ENCODE assay signal across 24 mouse cellular contexts in genomic region chr5:143505545-143505944, GRCm38 (mm10).
"Had no signal": no experiment of that assay in that cellular context is flagged by ENCODE, and none has a peak within 500 bp of the region (broad histone marks: within the 10 kb centered on the region; RNA-seq: fewer than 3 reads in every experiment).

No protein-coding gene starts in this region.

- DNase-seq: gastrocnemius, adult 2 months; gastrocnemius, postnatal 10 days; gastrocnemius, postnatal 25 days; heart, adult 18-20 months; heart, postnatal 14 days; heart, postnatal 36 days; kidney, adult 18-20 months; kidney, adult 8-10 months; kidney, postnatal 10 days; kidney, postnatal 25 days; kidney, postnatal 4 days had no signal

- H3K27me3 ChIP-seq: heart, embryonic 13.5 days; heart, embryonic 15.5 days; hindbrain, embryonic 13.5 days; hindbrain, embryonic 15.5 days; intestine, embryonic 15.5 days; limb, embryonic 13.5 days; limb, embryonic 15.5 days; liver, embryonic 12.5 days had no signal

- H3K4me3 ChIP-seq: gastrocnemius, adult 2 months; heart, embryonic 13.5 days; heart, embryonic 15.5 days; hindbrain, embryonic 13.5 days; hindbrain, embryonic 15.5 days; intestine, embryonic 15.5 days; layer of hippocampus, adult 2 months; left cerebral cortex, adult 2 months; limb, embryonic 13.5 days; limb, embryonic 15.5 days; liver, embryonic 12.5 days had no signal

- ATAC-seq: hindbrain, postnatal 0 days; intestine, embryonic 15.5 days; intestine, postnatal 0 days; liver, embryonic 12.5 days had no signal

- H3K27ac ChIP-seq: gastrocnemius, adult 2 months; heart, embryonic 13.5 days; heart, embryonic 15.5 days; hindbrain, embryonic 13.5 days; hindbrain, embryonic 15.5 days; hindbrain, postnatal 0 days; intestine, embryonic 15.5 days; layer of hippocampus, adult 2 months; left cerebral cortex, adult 2 months; limb, embryonic 13.5 days; limb, embryonic 15.5 days; liver, embryonic 12.5 days; liver, embryonic 14.5 days had no signal

- H3K9me3 ChIP-seq: heart, embryonic 13.5 days; heart, embryonic 15.5 days; hindbrain, embryonic 13.5 days; hindbrain, embryonic 15.5 days; intestine, embryonic 15.5 days; limb, embryonic 13.5 days; limb, embryonic 15.5 days; liver, embryonic 12.5 days had no signal
